Mouse (Mus musculus): ENCODE data around the gene Fam120b.
"Not testable (repeated sequence)": the region's sequence is repeated elsewhere in the genome, so short reads cannot be mapped to it uniquely, and the experiment has no call there.

Fam120b gene

DNA sequence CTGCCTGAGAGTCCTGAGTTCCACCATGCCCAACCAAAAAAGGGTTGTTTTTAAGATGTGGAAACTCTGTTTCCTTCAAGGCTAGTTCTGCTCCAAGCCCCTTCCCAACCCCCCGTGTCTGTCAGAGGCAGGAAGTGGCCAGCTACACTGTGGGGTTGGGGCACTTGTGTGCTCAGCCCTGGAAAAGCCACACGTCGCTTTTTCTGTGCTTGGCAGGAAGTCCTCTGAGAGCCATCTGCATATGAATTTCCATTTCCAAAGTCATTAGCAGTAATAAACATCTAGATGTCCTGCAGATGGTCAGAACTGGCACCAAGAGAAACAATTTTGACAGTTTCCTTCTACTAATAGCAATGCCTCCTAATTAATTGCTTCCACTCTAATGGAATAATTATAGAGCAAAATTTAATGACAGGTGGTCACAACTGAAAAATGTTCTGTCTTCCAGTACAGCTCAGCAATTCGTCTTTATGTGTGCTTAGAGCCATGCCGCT is 35.1 kb downstream of the Fam120b start:
- DNase-seq (ENCODE audit: low read depth, low spot score): no peak

DNA sequence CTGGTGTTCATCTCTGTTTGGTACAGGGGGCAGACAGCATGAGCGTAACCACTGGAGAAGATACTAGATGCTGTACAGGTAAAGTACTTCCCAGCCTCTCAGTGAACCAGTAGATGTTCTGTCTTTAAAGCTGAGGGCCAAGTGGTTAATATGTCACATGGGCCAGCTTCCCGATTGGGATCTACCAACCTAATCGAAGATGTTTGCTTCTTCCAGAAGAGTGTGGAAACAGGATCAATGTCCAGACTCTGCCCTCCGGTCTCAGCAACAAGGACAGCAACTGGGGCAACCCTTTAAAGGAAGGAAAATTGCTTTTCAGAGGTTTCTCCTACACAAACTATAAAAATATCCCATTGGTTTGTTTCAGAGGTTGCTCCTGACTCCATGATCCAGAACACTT is 35.5 kb downstream of the Fam120b start:
- no peak for DNase-seq (ENCODE audit: low read depth, low spot score)

DNA sequence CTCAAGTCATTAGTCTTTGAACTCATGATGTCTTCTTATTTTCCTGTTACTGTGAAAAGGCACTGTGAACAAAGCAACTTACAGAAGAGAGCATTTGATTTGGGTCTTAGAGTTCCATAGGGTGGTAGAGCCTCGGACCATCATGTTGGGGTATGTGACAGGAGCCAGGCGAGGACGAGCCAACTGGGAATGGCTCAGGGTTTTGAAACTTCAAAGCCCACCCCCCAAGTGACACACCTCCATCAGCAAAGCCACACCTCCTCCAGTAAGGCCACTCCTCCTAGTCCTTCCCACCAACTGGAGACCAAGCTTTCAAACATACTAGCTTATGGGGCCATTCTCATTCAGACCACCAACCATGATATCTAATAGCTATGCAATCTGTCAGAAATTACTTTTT is 36.0 kb downstream of the Fam120b start:
- DNase-seq (ENCODE audit: low read depth, low spot score): no peak

DNA sequence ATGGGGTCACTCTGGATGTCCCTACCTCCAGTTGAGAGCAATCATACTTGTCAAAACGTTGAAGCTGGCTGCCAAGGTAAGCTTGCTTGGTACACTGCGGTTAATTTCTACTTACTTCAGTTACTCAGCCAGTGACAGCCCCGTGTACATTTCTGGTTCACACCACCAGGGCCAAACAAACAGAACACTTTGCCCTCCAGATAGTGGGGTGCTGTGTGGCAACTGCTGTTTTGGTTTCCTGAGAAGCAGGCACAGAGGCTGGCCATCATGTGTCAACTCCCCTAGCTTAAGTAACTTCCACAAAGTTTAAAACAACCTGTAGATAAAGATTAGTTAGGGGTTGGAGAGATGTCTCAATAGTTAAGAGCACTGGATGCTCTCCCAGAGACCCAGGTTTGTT is 38.7 kb downstream of the Fam120b start:
- DNase-seq (ENCODE audit: low read depth, low spot score): no peak

DNA sequence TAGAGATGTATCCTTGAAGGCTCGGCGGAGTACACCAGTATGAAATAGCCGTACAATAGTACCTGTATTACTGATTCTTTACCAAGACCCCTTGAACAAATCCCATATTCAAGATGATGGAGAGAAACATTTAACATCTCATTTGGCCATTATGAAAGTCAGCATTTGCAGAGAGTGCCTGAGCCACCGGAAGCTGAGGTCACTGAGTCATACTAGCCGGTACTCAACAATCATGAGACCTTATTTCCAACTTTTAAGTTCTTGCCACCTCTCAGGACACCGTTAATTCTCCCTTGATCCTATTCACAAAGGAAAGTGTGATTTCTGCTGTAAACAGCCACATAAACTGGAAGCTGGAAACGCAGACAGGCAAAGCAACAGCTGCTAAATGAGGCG is 44.1 kb downstream of the Fam120b start:
- no peak for DNase-seq (ENCODE audit: low read depth, low spot score)

DNA sequence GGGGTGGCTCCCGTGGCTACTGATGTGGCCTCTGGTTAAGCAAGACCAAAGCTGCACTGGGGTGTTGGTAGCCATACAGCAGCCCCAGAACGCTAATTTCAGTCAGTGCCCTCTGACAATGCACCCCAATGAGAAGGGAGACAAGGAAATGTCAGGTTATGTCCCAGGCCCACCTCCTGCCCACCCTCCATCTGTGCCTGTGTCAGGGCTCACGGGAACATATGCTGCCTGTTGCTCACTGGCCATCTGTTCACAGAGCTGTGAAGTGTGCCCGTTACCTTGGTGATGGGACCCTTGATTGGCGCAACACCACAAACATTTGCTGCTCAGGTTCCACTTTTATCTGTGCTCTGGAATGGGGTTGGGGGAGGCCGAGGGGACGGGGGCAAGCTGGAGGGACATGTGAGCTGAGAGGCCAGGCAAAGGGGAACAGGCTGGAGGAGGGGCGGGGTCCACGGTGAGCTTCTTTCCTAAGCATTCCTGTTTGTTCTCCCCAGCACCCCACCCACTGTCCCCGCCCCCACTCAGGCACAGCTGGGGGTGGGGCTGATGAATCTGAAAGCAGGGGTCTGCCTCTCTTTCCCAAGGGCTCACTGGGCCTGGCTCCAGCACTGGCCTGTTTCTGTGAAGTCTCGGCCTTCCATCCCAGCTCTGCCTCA is 44.6 kb downstream of the Fam120b start:
- no peak for DNase-seq (ENCODE audit: low read depth, low spot score)

DNA sequence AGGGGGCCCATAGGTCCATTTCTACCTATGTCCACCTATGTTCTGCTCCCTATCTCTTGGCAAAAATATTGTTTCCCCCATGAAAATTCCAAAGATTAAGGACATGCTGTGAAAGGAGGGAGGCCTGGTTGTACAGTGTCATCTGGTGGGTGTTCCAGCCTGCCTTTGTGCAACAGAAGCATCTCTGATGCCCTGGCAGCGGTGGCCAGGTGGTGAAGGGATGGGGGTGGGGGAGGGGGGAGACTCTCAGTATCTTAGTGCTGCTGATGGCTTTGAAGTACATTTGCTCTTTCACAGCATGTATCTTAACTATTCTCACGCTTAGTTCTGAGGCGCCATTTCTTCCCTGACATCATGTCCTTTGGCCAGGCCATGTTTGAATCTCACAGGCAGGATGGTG is 49.4 kb downstream of the Fam120b start:
- no peak for DNase-seq (ENCODE audit: low read depth, low spot score)

DNA sequence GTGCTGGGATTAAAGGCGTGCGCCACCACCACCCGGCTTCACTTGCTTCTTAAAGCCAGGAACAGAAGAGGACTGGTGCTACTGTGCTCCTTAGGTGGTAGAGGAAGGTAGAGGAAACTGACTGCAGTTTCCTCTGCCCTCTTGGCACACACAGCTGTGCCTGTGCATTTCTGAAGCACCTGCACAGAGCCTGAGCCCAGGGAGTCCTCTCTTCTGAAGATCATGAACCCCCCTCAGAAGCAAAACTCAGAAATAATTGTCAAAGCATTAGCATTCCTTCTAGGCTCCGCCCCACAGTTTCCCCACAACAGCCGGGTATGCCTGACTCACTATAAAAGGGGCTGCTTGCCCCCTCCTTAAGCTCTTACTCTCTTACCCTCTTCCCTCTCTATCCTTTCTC is 51.8 kb downstream of the Fam120b start:
- DNase-seq (ENCODE audit: low read depth, low spot score): no peak

DNA sequence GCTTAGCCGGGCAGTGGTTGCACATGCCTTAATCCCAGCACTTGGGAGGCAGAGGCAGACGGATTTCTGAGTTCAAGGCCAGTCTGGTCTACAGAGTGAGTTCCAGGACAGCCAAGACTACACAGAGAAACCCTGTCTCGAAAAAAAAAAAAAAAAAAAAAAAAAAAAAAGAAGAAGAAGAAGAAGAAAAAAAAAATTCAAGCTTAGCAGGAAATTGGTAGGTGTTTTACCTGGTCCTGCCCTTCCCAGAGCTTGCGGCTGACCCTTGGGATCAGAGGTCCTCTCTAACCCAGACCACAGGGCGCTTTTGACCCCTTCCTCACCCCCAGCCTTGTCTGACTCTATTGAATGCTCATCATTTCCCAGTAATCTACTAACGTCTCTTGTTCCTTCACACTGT is 53.1 kb downstream of the Fam120b start:
- not testable (repeated sequence) for DNase-seq (ENCODE audit: low read depth, low spot score)

DNA sequence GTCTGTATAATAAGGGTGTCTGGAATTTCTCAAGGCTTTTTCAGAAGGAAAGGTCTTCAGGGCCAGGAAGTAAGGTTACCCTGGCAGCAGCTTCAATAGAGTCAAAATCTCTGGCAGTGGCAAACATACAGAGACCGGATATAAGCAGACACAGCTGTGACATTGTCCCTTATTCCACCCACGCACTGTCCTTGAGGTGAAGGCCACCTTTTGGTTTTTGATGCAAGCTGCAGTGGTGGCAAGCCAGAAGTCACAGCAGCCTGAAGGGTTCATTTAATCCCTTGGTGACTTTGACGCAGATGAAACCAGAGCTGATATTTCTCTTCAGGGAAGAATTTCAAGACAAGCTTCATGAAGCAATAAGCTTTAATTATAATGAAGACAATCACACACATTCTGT is 53.6 kb downstream of the Fam120b start:
- no peak for DNase-seq (ENCODE audit: low read depth, low spot score)

DNA sequence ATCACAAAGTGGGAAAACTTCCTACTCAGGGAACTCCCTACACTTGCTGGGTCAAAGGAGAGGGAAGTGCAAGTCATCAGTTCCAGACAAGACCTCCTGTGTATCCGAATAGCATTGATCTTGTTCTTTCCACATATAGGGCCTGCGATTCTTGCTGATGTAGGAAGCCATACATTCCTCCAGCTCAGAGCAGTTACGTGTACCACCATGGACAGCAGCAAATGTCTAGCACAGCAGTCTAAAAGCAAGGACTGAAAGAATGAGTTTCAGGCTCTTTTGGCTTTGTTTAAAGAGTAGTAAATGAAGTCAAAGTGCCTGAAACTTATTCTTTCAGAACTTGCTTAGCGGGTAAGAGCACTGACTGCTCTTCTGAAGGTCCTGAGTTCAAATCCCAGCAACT is 59.2 kb downstream of the Fam120b start:
- DNase-seq (ENCODE audit: low read depth, low spot score): no peak

DNA sequence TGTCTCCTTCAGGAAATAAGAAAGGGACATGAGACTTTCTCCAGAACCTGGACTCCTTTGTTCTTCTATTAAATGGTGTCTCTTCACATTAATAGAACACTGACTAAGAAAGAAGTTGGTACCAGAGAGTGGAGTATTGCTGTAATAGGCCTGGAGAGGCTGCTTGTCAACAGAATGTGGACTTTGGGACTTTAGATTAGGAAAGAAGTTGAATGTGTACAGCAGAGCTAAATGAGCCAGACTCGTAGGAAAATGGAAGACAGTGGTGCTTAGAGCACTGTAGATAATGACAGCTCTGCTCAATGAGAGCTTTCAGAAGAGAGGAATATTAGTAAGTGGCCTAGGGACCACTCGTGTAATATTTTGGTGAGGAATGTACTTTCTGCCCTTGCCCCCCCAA is 60.6 kb downstream of the Fam120b start:
- no peak for DNase-seq (ENCODE audit: low read depth, low spot score)

DNA sequence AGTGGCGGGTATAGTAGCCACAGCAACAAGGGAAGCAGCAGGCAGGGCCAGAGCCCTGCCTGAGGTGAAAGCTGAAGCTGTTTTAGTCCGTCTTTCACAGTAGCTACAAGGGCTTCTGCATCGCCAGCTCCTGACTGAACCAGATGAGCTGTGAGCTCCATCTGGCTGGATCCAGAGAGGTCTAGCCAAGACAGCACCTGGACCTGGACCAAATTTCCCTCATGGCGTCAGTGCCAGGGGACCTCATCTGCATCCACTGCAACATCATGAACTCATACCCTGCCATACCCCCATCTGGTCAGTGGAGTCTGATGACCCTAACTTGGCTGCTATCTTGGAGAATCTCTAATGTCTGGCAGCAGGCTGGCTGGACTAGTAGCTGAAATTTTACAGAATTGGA is 63.8 kb downstream of the Fam120b start:
- DNase-seq (ENCODE audit: low read depth, low spot score): no peak

DNA sequence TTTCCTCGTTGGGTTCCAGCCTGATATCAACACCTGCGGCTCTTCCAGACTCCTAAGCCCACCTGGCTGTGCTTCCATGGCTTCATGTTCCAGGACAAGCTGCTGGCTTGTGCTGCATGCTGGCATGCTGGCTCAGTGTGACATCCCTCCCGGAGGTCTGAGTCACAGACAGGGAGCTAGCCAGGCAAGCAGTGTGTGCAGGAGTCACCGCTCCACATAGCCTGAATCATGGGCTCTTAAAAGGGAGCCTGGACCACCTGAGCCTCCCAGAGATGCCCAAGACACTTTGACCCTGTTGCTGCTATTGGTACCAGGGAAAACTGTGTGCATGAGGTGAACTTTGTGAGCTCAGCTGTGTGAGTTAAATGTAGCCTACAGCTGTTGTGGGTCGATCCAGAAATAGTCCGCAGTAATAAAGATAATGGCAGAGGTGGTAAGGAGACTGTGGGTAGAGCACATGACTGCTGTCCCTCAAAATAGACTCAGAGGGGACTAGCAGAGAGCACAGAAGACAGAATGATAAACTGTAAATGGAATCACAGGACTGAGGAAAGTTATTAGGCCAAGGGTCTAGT is 66.0 kb downstream of the Fam120b start:
- DNase-seq (ENCODE audit: low read depth, low spot score): no peak

DNA sequence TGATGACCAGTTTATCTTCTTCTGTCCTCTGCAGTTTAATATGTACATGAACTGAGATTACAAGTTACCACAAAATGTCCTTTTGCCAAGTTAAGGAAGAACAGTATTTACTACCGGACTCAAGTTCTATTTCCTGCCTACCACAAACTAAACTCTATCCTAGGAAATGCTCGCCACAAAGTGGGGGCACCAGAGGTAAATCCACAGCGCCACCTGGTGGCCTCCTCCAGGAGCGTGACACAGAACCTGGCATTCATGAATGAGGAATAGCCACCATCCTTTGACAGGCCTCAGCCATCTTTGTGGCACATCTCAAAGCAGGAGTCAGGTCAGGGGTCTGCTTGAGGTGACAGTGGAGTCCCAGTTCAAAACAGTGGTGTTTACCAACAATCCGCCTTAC is 71.7 kb downstream of the Fam120b start:
- DNase-seq (ENCODE audit: low read depth, low spot score): peak; percentile 22

DNA sequence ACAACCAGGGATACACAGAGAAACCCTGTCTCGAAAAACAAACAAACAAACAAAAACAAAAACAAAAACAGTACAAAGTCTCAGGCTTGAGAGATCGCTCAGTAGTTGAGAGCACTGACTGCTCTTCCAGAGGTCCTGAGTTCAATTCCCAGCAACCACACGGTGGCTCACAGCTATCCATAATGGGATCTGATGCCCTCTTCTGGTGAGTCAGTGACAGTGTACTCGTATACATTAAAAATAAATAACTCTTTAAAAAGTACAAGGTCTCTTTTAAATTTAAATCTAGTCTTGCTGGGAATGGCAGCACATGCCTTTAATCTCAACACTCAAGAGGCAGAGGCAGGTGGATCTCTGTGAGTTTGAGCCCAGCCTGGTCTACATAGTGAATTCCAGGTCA is 76.7 kb downstream of the Fam120b start:
- DNase-seq (ENCODE audit: low read depth, low spot score): no peak

All from brain, embryonic 18.5 days (tissue).